Mouse (Mus musculus): ENCODE measurements around the gene Cd79b. TPM values are rescaled to one million over a fixed set of nuclear protein-coding genes. Genes with fewer than 3 reads are reported as not detected.
A peak's percentile ranks its signal among the peaks of the same experiment; 100 is the strongest.

Gene Cd79b
- total RNA-seq, 2 experiments from 2014 or later = 2.8 to 5.2 TPM

GRCm38 (mm10) chr11:106318406-106319366, 4.1 kb upstream of the Cd79b start:
- DNase-seq (ENCODE audit: low spot score in 2 of 2) = no peak

- no peak for DNase-seq (ENCODE audit: low spot score in 2 of 2)
These were observed 3.2 kb upstream of the Cd79b start for GRCm38 (mm10) chr11:106317801-106318200.

DNA sequence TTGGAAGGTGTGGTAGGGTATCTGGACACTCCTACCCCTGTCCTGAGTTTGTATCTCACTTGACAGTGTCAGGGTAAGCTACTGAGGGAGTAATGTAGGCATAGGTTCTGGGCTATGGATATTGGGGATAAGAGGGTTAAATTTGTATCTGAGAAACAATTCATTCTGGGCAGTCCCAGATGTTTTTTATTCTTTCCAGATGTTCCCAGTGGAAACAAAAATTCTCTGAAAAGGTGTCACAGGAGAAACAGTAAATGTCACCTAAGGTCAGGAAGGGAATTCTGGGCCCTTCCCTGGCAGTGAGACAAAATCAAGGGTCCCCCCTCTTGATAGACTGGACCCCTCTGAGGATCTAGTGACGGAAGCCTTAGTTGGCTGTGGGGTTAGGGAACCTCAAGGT, 1.9 kb upstream of the Cd79b start:
- no peak for DNase-seq (ENCODE audit: low spot score in 2 of 2)

DNA sequence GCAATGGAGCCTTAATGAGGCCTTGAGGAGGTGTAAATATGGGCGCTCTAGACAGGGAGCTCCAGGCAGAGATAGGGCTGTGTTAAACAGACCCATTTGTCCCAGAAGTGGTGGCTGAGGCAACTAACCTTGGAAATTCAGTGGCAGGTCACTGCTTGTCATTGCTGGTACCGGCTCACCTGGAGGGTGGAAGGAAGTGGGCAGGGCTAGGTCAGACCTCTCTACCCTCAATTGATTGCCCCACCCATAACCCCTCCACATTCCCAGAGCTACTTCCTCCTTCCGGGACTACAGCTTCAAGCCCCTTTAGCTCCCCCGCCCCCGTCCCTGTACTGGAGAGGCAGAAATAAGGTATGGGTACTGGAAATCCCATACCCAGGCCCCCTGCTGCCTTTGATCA, 1.0 kb downstream of the Cd79b start:
- no peak for DNase-seq (ENCODE audit: low spot score in 2 of 2)

DNA sequence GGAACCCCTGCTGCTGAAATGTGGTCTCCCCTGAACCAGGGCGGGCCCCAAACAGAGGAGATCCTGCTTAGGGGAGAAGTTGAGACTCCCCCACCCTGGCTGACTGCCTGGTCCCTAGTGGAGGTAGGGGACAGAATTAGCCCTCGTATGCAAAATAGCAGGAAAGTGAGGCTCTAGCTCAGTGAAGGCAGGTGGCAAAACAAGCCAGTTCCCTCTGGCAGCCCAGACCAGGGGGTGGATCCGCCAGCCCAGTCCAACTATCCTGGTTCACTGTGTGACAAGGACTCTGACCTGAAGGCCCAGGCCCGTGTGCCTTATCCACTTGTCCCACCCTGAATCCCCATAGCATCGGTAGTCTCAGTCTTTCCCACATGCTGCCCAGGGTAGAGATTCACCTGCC, 4.4 kb downstream of the Cd79b start:
- no peak for DNase-seq (ENCODE audit: low spot score in 2 of 2)

GRCm38 (mm10) chr11:106308162-106308561, 6.4 kb downstream of the Cd79b start:
- no peak for DNase-seq (ENCODE audit: low spot score in 2 of 2)

DNA sequence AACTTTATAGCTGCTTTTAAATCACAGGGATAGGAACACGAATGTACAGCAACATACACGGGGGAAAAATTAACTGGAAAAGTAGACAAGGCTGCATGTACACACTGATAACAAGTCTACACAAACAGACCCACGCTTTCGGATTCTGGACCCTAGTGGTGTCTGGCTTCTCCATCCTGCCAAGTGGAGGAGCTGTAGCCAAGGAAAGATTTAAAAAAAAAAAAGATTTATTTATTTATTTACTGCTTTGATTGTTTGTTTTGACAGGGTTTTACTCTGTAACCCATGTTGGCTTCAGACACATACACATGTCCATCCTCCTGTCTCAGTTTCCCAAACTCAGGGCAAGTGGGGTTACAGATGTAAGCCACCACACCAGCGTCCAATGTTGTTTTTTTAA, 7.1 kb downstream of the Cd79b start:
- DNase-seq (ENCODE audit: low spot score in 2 of 2) = no peak

GRCm38 (mm10) chr11:106306758-106307157, 7.8 kb downstream of the Cd79b start:
- DNase-seq (ENCODE audit: low spot score in 2 of 2) = no peak

GRCm38 (mm10) chr11:106306065-106306385, 8.5 kb downstream of the Cd79b start:
- no peak for DNase-seq (ENCODE audit: low spot score in 2 of 2)

DNA sequence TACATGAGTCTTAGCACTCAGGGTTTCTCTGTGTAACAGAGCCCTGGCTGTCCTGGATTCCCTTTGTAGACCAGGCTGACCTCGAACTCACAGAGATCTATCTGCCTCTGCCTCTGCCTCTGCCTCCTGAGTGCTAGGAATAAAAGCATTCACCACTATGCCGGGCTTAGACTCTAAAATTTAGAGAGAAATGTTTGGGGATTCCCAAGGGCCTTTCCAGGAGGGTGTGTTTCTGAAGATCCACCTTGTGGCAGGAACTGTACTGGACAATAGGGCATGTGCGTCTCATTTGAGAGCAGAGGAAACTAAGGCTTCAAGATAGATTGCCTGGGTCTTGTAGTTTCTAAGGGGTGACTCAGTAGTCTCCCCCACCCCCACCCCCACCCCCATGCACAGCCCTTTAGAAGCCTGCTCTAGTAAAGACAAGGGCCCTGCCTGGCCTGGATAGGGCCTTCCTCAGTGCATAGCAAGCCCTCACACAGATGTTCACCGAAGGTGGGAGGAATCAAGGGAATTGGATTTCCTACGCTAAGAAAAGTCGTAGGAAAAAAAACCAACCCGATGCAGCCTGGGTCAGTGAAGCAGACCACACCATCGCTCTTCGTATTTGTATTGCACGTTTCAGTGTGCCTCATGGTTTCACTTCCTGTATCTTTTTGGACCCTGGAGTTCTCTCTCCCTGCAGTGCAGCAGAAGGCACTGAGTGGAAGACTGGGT, 9.1 kb downstream of the Cd79b start:
- DNase-seq (ENCODE audit: low spot score in 2 of 2) = no peak

- DNase-seq (ENCODE audit: low spot score in 2 of 2) = no peak
These were observed 11.9 kb downstream of the Cd79b start for GRCm38 (mm10) chr11:106302634-106303033.

DNA sequence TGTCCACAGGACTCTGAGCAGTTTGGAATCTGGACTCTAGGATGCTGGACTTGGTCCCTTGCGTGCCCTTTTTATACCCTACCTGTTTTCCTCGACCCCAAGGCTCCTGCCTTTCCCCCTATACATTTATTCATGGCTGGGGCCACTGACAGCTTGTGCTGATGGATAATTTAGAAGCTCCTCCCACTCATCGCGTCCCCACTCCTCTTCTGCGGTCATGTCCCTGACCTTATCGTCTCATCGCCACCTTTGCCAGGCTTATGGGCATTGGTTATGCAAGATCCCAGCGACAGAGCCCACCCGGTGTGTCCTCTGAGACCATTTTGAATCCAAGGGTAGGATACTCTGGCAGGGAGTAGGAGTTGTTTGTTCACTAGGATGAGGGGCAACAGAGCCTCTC, 12.8 kb downstream of the Cd79b start, which contains the start of gene Gh:
TSS of gene Gh (minus strand) at position 101 of the 400 bp plus-strand sequence.
- DNase-seq (ENCODE audit: low spot score in 2 of 2) = no peak

GRCm38 (mm10) chr11:106291861-106292260, 22.7 kb downstream of the Cd79b start:
- DNase-seq (ENCODE audit: low spot score in 2 of 2) = no peak

GRCm38 (mm10) chr11:106290376-106290775, 24.2 kb downstream of the Cd79b start:
- DNase-seq (ENCODE audit: low spot score in 2 of 2) = no peak

GRCm38 (mm10) chr11:106289369-106289768, 25.2 kb downstream of the Cd79b start:
- DNase-seq (ENCODE audit: low spot score in 2 of 2) = peak; percentile 56 to 78

- DNase-seq (ENCODE audit: low spot score in 2 of 2) = no peak
These were observed 27.6 kb downstream of the Cd79b start for GRCm38 (mm10) chr11:106286987-106287386.

DNA sequence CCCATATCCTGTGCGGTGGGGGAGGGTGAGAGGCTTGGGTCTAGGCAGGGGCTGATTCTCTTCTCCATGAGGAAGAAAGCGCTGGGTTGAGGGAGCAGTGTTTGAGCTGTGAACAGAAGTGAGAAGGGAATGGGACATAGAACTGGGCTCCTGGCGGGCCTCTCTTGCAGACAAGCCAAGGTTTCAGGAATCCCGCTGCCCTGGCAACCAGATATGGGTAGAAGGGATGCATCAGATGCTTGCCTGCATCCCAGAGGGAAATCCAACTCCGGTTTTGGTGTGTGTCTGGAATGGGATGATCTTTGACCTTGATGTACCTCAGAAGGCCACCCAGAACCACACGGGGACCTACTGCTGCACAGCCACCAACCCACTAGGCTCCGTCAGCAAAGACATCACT, 28.4 kb downstream of the Cd79b start:
- DNase-seq (ENCODE audit: low spot score in 2 of 2) = no peak

- no peak for DNase-seq (ENCODE audit: low spot score in 2 of 2)
These were observed 30.4 kb downstream of the Cd79b start for GRCm38 (mm10) chr11:106284126-106284525.

DNA sequence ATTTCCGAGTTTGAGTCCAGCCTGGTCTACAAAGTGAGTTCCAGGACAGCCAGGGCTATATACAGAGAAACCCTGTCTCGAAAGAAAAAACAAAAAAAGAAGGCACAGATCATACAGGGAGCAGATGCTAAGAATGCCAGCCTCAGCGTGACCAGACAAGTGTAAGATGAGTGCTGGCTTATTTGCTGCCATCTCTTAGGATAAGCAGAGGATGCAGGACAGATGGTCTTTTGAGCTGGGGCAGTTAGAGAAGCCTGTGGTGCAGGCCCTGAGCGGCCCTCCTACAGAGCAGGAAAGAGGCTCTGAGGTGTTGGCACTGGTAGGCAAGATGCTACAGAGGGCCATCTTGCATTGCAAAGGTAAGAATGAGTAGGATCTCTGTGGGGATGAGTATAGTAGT, 31.2 kb downstream of the Cd79b start:
- no peak for DNase-seq (ENCODE audit: low spot score in 2 of 2)

GRCm38 (mm10) chr11:106282452-106282851, 32.1 kb downstream of the Cd79b start:
- no peak for DNase-seq (ENCODE audit: low spot score in 2 of 2)

DNA sequence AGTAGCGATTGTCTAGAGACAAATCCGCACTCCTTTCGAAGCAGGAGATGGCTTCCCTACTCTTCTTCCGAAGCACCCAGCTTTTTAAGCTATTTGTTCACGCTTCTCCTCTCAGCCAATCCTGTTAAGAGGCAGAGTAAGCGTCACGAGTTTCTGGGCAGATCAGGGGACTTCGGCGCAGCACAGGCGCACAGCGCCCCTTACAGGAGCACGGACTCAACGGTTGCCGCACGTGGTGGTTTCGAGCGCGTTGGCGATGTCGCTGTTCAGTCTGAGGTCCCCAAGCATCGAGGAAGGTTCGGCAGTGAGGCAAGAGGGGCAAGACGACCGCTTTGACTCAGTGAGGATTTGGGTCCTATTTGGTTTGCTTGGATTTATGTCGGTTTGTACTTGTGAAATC, 38.1 kb downstream of the Cd79b start, which contains the start of gene Tcam1:
TSS of gene Tcam1 (plus strand) at position 219 of the 400 bp plus-strand sequence.
- peak; percentile 84 to 86 for DNase-seq (ENCODE audit: low spot score in 2 of 2)

GRCm38 (mm10) chr11:106274971-106275411, 39.6 kb downstream of the Cd79b start:
- DNase-seq (ENCODE audit: low spot score in 2 of 2) = no peak

All from adrenal gland, postnatal 4 days (tissue).